Mouse (Mus musculus): ENCODE measurements around the gene Uap1l1. TPM values are rescaled to one million over a fixed set of nuclear protein-coding genes. Genes with fewer than 3 reads are reported as not detected.
A peak's percentile ranks its signal among the peaks of the same experiment; 100 is the strongest.
"Not testable (repeated sequence)": the region's sequence is repeated elsewhere in the genome, so short reads cannot be mapped to it uniquely, and the experiment has no call there.

The Uap1l1 gene
- polyA plus RNA-seq (2014; fragmentation: Nextera tagmentation; extraction: Ambion mirVana), result 5.2 and 8.9 TPM in 2 replicates

DNA sequence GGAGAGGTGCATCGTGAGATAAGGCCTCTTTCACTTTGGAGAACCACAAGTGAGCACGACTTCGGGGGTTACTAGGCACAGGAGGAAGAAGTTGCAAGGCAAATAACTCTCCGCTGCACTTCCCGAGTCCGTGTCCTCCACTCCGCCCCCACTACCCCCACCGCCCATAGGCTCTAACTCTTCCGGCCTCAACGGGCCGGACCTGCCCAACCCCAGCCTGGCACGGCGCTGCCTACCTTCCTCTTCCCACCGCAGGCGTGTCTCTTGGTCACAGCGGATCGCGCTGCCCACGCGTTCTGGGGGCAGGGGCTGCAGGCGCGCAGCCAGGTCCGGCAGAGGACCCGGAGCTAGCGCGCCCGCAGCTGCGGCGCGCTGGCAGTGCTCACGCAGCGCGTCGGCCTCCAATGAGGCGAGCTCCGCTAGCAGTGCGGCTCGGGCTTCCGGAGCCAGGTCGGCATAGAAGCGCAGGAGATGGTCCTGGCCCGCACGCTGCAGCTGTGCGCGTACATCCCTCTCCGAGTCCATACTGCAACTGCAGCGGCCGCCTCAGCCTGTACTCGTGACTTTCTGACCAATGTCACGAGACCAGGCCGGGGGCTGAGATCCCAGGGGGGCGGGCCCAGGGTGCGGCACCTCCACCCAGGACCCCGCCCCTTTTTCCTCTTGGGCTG lies at the start of gene Uap1l1:
Gene Uap1l1 (minus strand): TSS at position 592 of the 671 bp plus-strand sequence.
- peak within 1 kb of the TSS; percentile 97 for H3K4me2 ChIP-seq (ENCODE audit: low read depth, low read length)
- peaks cover 13% of the 10 kb centered on the region for H3K27me3 ChIP-seq (ENCODE audit: control insufficient read depth, insufficient read depth, low read length)
- H3K27ac ChIP-seq (replicated peaks; ENCODE audit: low read depth, low read length), result no peak within 1 kb of the TSS
- H3K9me3 ChIP-seq (replicated peaks; ENCODE audit: control insufficient read depth, low read length), result no peaks in the 10 kb centered on the region
- H3K4me1 ChIP-seq (ENCODE audit: control insufficient read depth, insufficient read depth, low read length), result peaks cover 3% of the 10 kb centered on the region; the same call in 1 of the 2 replicates
- H3K9ac ChIP-seq (replicated peaks; ENCODE audit: low read length), result peak within 1 kb of the TSS; percentile 66
- ATAC-seq (replicated peaks; ENCODE audit: insufficient number of reproducible peaks, low FRiP score, low TSS enrichment, low read depth) (peak; percentile 74), DNase-seq (ENCODE audit: low spot score) (peak; percentile 76)
- H3K36me3 ChIP-seq (replicated peaks; ENCODE audit: control insufficient read depth, insufficient read depth, low read depth, low read length), result no peaks in the 10 kb centered on the region
- under 1% methylated on average over 54 of the region's 54 CpGs for WGBS
- H3K4me3 ChIP-seq (ENCODE audit: low read depth, low read length), result peak within 1 kb of the TSS; percentile 54

DNA sequence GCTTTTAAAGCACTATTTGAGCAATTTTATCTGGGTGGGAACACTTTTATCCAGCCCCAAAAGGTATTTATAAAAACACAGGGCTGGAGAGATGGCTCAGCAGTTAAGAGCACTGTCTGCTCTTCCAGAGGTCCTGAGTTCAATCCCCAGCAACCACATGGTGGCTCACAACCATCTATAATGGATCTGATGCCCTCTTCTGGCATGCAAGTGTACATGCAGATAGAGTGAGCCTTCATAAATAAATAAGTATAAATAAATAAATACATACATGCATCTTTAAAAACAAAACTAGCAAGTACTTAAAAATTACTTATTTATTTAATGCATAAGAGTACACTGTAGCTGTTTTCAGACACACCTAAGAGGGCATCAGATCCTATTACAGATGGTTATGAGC lies 48.0 kb upstream of the Uap1l1 start:
- H3K4me1 ChIP-seq (ENCODE audit: control insufficient read depth, insufficient read depth, low read length); H3K27ac ChIP-seq (replicated peaks; ENCODE audit: low read depth, low read length); DNase-seq (ENCODE audit: low spot score); H3K4me3 ChIP-seq (ENCODE audit: low read depth, low read length); H3K27me3 ChIP-seq (ENCODE audit: control insufficient read depth, insufficient read depth, low read length); H3K9ac ChIP-seq (replicated peaks; ENCODE audit: low read length); H3K4me2 ChIP-seq (ENCODE audit: low read depth, low read length); ATAC-seq (replicated peaks; ENCODE audit: insufficient number of reproducible peaks, low FRiP score, low TSS enrichment, low read depth); H3K9me3 ChIP-seq (replicated peaks; ENCODE audit: control insufficient read depth, low read length); H3K36me3 ChIP-seq (replicated peaks; ENCODE audit: control insufficient read depth, insufficient read depth, low read depth, low read length): not testable (repeated sequence)

DNA sequence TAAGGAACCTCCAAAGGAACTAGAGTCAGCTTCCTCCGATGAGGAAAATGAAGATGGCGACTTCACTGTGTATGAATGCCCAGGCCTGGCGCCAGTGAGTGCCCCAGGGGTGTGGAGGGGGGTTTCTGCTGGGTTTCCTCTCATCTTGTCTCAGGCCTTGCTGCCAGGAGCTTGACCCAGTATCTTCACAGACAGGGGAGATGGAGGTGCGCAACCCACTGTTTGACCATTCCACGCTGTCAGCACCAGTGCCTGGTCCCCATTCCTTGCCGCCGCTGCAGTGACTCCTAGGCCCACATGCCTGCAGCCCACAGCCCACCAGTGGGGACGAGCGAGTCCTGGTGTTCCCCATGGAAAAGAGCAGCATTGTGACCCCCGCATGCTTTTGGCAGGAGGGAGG lies 43.4 kb upstream of the Uap1l1 start:
- no peak for ATAC-seq (replicated peaks; ENCODE audit: insufficient number of reproducible peaks, low FRiP score, low TSS enrichment, low read depth)
- no peak overlapping the region for H3K27ac ChIP-seq (replicated peaks; ENCODE audit: low read depth, low read length)
- no peak overlapping the region for H3K4me3 ChIP-seq (ENCODE audit: low read depth, low read length)
- peaks cover 6% of the 10 kb centered on the region; the same call in 1 of the 2 replicates for H3K27me3 ChIP-seq (ENCODE audit: control insufficient read depth, insufficient read depth, low read length)
- H3K9me3 ChIP-seq (replicated peaks; ENCODE audit: control insufficient read depth, low read length), result no peaks in the 10 kb centered on the region
- 87% methylated on average over 10 of the region's 10 CpGs for WGBS
- H3K4me1 ChIP-seq (ENCODE audit: control insufficient read depth, insufficient read depth, low read length), result no peaks in the 10 kb centered on the region
- no peak overlapping the region for H3K4me2 ChIP-seq (ENCODE audit: low read depth, low read length)
- H3K36me3 ChIP-seq (replicated peaks; ENCODE audit: control insufficient read depth, insufficient read depth, low read depth, low read length), result no peaks in the 10 kb centered on the region
- H3K9ac ChIP-seq (replicated peaks; ENCODE audit: low read length), result no peak overlapping the region
- no peak for DNase-seq (ENCODE audit: low spot score)

DNA sequence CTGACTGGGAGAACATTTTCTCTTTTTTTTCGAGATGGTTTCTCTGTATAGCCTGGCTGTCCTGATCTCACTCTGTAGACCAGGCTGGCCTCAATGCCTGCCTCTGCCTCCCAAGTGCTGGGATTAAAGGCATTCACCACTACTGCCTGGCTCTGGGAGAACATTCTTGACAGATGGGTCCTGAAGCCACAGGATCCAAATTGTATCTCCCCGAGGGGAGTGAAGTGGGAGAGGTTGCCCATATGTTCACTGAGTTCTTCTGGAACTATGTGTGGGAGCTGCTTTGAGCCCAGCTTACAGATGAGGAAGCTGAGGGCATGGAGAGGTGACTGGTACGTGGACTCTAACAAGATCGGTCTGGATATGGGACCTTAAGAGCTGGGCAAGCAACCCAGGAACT lies 38.5 kb upstream of the Uap1l1 start:
- DNase-seq (ENCODE audit: low spot score) (no peak), ATAC-seq (replicated peaks; ENCODE audit: insufficient number of reproducible peaks, low FRiP score, low TSS enrichment, low read depth) (no peak)
- H3K9me3 ChIP-seq (replicated peaks; ENCODE audit: control insufficient read depth, low read length), result no peaks in the 10 kb centered on the region
- 79% methylated on average over 4 of the region's 4 CpGs for WGBS
- H3K4me1 ChIP-seq (ENCODE audit: control insufficient read depth, insufficient read depth, low read length), result no peaks in the 10 kb centered on the region
- H3K4me3 ChIP-seq (ENCODE audit: low read depth, low read length), result no peak overlapping the region; the same call in 1 of the 2 replicates
- no peak overlapping the region for H3K27ac ChIP-seq (replicated peaks; ENCODE audit: low read depth, low read length)
- no peaks in the 10 kb centered on the region for H3K36me3 ChIP-seq (replicated peaks; ENCODE audit: control insufficient read depth, insufficient read depth, low read depth, low read length)
- peaks cover 21% of the 10 kb centered on the region for H3K27me3 ChIP-seq (ENCODE audit: control insufficient read depth, insufficient read depth, low read length)
- H3K4me2 ChIP-seq (ENCODE audit: low read depth, low read length), result no peak overlapping the region; the same call in 1 of the 2 replicates
- no peak overlapping the region; the same call in 1 of the 2 replicates for H3K9ac ChIP-seq (replicated peaks; ENCODE audit: low read length)

DNA sequence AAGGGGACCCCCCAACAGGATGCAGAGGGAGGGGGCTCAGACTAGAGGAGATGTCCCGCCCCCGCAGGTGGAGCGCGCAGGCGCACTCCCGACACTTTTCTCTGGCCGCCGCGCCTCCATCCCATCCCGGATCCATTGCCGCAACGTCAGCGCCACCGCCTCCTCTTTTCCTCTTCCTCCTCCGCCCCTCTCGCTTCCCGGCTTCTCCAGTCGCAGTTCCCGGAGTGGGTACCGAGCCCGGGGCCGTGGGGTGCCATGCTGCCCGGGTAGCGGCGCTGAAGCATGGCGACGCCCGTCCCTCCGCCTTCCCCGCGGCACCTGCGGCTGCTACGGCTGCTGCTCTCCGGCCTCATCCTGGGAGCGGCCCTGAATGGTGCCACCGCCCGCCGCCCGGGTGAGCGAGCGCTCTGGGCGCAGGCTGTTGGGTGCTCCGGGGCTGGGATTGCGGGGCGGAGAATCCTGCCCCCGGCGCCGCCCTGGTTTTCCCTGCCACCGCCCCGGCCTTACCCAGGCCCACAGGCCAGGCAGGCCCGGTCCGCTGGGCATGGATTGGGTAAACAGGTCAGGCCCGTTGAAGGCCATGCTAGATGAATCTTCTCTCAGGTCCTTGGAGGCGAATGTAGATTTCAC lies 37.6 kb upstream of the Uap1l1 start:
- Histone ChIP-seq H3K27me3 (ENCODE audit: control insufficient read depth, insufficient read depth, low read length) (peaks cover 21% of the 10 kb centered on the region), H3K27ac (replicated peaks; ENCODE audit: low read depth, low read length) (no peak overlapping the region), H3K9ac (replicated peaks; ENCODE audit: low read length) (peak overlapping the region; percentile 70), H3K4me1 (ENCODE audit: control insufficient read depth, insufficient read depth, low read length) (no peaks in the 10 kb centered on the region), H3K4me2 (ENCODE audit: low read depth, low read length) (peak overlapping the region; percentile 80), H3K36me3 (replicated peaks; ENCODE audit: control insufficient read depth, insufficient read depth, low read depth, low read length) (no peaks in the 10 kb centered on the region), H3K9me3 (replicated peaks; ENCODE audit: control insufficient read depth, low read length) (no peaks in the 10 kb centered on the region), H3K4me3 (ENCODE audit: low read depth, low read length) (peak overlapping the region; percentile 54)
- WGBS, result 2% methylated on average over 45 of the region's 54 CpGs
- ATAC-seq (replicated peaks; ENCODE audit: insufficient number of reproducible peaks, low FRiP score, low TSS enrichment, low read depth) (peak; percentile 7; the same call in 1 of the 2 replicates), DNase-seq (ENCODE audit: low spot score) (peak; percentile 43)

DNA sequence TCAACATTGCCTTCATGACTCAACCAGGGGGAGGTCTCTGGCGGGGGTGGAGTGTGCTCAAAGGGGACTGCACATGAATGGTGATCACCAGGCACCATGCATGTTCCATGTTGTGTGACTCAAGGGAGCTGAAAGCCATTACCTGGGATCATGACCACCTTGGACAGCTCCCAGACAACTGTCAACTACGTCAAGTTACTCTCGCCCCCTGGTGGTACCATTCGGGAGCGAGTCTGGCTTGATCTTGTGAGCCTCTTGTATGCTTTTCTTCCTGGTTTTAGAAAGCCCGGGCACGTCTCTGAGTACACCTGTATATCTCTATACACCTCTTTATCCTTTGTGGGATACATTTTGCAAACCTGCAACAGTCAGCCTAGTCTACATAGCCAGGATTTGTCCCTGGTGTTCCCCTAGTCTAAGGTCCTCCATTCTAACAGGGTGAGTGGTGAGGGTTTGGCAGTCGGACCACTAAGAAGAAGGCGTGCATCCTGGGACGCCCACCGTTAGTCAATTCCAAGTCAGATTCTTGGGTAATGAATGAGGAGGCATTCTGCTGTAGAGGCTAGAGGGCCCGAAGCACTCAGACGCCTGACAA lies 37.0 kb upstream of the Uap1l1 start:
- no peaks in the 10 kb centered on the region for H3K36me3 ChIP-seq (replicated peaks; ENCODE audit: control insufficient read depth, insufficient read depth, low read depth, low read length)
- WGBS, result 1% methylated on average over 13 of the region's 13 CpGs
- peak; percentile 96 for DNase-seq (ENCODE audit: low spot score)
- no peaks in the 10 kb centered on the region for H3K4me1 ChIP-seq (ENCODE audit: control insufficient read depth, insufficient read depth, low read length)
- H3K27ac ChIP-seq (replicated peaks; ENCODE audit: low read depth, low read length), result no peak overlapping the region
- H3K9ac ChIP-seq (replicated peaks; ENCODE audit: low read length), result peak overlapping the region; percentile 70; the same call in 1 of the 2 replicates
- ATAC-seq (replicated peaks; ENCODE audit: insufficient number of reproducible peaks, low FRiP score, low TSS enrichment, low read depth), result peak; percentile 11; the same call in 1 of the 2 replicates
- peak overlapping the region; percentile 80 for H3K4me2 ChIP-seq (ENCODE audit: low read depth, low read length)
- peak overlapping the region; percentile 54 for H3K4me3 ChIP-seq (ENCODE audit: low read depth, low read length)
- peaks cover 21% of the 10 kb centered on the region for H3K27me3 ChIP-seq (ENCODE audit: control insufficient read depth, insufficient read depth, low read length)
- no peaks in the 10 kb centered on the region for H3K9me3 ChIP-seq (replicated peaks; ENCODE audit: control insufficient read depth, low read length)

DNA sequence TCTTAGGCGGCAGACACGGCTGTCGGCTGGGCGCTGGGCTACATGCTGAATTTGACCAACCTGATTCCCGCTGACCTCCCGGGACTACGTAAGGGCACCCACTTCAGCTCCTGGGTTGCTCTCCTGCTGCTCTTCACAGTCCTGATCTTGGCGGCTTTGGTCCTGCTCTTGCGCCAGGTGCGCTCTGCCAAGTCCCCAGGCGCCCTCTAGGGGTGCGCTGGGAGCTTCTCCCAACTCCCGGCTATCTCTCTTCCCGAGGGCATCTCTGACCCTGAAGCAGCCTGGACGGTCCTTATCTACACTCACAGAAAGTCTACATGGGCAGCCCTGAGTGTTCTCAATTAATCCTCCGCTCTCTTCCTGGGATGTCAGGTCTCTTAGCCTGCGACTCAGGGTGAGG lies 35.3 kb upstream of the Uap1l1 start:
- Histone ChIP-seq H3K4me3 (ENCODE audit: low read depth, low read length) (no peak overlapping the region), H3K9ac (replicated peaks; ENCODE audit: low read length) (no peak overlapping the region), H3K27ac (replicated peaks; ENCODE audit: low read depth, low read length) (no peak overlapping the region), H3K4me2 (ENCODE audit: low read depth, low read length) (no peak overlapping the region), H3K4me1 (ENCODE audit: control insufficient read depth, insufficient read depth, low read length) (peaks cover 5% of the 10 kb centered on the region), H3K27me3 (ENCODE audit: control insufficient read depth, insufficient read depth, low read length) (peaks cover 37% of the 10 kb centered on the region), H3K36me3 (replicated peaks; ENCODE audit: control insufficient read depth, insufficient read depth, low read depth, low read length) (no peaks in the 10 kb centered on the region), H3K9me3 (replicated peaks; ENCODE audit: control insufficient read depth, low read length) (no peaks in the 10 kb centered on the region)
- 5% methylated on average over 17 of the region's 17 CpGs for WGBS
- peak; percentile 40 for DNase-seq (ENCODE audit: low spot score)
- no peak for ATAC-seq (replicated peaks; ENCODE audit: insufficient number of reproducible peaks, low FRiP score, low TSS enrichment, low read depth)

DNA sequence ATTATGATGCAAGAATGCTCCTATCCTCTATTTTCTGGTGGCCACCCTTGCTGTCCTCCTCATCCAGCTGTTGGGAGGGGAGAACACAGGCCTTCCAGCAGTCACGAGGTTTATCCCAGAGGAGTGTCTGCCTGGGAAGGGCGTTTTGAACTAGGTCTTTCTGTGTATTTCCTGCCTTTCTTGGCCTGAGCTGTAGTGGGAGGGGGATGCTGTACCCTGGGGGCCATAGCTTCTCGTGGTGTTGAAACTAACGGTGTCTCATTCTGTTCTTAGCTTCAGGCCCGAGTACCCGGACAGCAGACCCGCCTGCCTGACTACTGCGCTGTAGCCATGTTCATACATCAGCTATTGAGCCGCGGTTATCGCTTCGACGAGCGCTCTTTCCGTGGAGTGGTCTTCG lies 34.8 kb upstream of the Uap1l1 start:
- H3K4me2 ChIP-seq (ENCODE audit: low read depth, low read length), result no peak overlapping the region
- no peak overlapping the region for H3K9ac ChIP-seq (replicated peaks; ENCODE audit: low read length)
- H3K36me3 ChIP-seq (replicated peaks; ENCODE audit: control insufficient read depth, insufficient read depth, low read depth, low read length), result no peaks in the 10 kb centered on the region
- DNase-seq (ENCODE audit: low spot score), result no peak
- H3K27me3 ChIP-seq (ENCODE audit: control insufficient read depth, insufficient read depth, low read length), result peaks cover 42% of the 10 kb centered on the region
- no peak overlapping the region for H3K4me3 ChIP-seq (ENCODE audit: low read depth, low read length)
- peaks cover 5% of the 10 kb centered on the region for H3K4me1 ChIP-seq (ENCODE audit: control insufficient read depth, insufficient read depth, low read length)
- H3K27ac ChIP-seq (replicated peaks; ENCODE audit: low read depth, low read length), result no peak overlapping the region
- ATAC-seq (replicated peaks; ENCODE audit: insufficient number of reproducible peaks, low FRiP score, low TSS enrichment, low read depth), result no peak
- H3K9me3 ChIP-seq (replicated peaks; ENCODE audit: control insufficient read depth, low read length), result no peaks in the 10 kb centered on the region
- WGBS, result 21% methylated on average over 16 of the region's 16 CpGs
